Mouse (Mus musculus) myocyte (in vitro differentiated cells): Measurements from ENCODE around the gene Vim.

Experiments
- E2F4 ChIP-seq: IDR thresholded peaks from one replicate; pipeline ENCODE4 v1.6.1; 2011; ENCODE audit warnings: mild to moderate bottlenecking, control low read depth, moderate library complexity; ENCODE audit not compliant: insufficient read depth
- MAX ChIP-seq: IDR thresholded peaks from one replicate; pipeline ENCODE4 v1.6.1; 2011; ENCODE audit warnings: low read depth, mild to moderate bottlenecking, control low read depth
- MYOG ChIP-seq, 3 experiments: IDR thresholded peaks; one replicate each; pipeline ENCODE4 v1.6.1; 2011; ENCODE audit warnings: control low read depth in 2 of 3, low read depth in 2 of 3, mild to moderate bottlenecking in 2 of 3; ENCODE audit not compliant: insufficient read length in 2 of 3, control insufficient read depth in 1 of 3, insufficient read depth in 1 of 3
- POLR2A ChIP-seq: IDR thresholded peaks from one replicate; pipeline ENCODE4 v1.6.1; 2011; ENCODE audit warnings: low read depth, mild to moderate bottlenecking, control low read depth, moderate library complexity; ENCODE audit not compliant: insufficient read length

GRCm38 (mm10) chr2:13572647-13573407 is 900 bp upstream of the Vim start:
- TF ChIP-seq E2F4: no peak
- TF ChIP-seq MAX: no peak
- no peak for TF ChIP-seq POLR2A
- no peak for TF ChIP-seq MYOG (IDR thresholded peaks at IDR 0.05; ENCODE audit: control insufficient read depth in 1 of 3, insufficient read depth in 1 of 3, insufficient read length in 2 of 3, low read depth in 2 of 3)
